ENCODE assay signal across 8 mouse cellular contexts in the genomic region with DNA sequence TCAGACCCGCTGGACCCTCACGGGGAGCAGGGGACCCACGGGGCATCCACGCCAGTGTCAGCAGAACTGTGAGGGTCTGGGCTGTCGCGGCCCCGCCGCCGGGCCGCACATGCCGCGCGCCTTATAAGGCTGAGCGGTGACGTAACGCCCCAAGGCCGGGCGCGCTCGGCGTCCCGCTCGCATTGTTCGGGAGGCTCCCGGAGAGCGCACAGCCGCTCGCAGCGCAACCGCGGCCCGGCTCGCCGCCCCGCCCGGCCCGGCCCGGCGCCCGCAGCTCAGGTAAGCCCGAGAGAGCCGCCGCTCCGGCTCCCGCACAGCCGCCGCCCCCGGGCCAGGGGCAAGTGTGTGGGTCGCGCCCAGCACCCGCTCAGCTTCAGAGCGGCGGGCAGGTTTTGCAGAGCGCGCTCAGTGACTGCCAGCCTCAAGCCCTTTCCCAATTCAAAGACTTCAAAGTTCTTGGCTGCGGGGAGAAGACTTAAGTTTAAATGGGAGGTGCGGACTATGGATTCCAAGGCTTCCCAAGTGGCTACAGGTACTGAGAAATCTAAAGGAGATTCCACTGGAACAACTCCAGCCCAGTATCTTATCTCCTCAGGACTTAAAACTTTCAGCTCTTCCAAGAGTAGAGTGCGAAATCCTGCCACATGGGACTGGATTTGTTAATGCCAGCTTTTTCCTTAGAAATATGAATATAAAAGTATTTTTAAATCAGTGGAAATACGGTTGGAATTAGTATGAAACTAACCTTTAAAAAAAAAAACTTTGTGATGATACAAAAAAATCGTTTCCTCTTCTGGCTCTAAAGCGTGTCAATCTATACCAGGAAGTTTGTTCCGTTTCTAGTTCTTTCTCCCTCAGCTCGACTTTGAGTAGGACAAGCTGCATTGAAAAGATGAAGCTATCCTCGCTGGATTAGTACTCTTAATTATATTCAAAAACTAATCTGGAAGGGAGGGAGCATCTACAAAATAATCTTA. TPM values are rescaled to one million over a fixed set of nuclear protein-coding genes. Genes with fewer than 3 reads are reported as not detected.
DNase-seq lines count a peak whose midpoint lies in the region; ATAC-seq and TF ChIP-seq lines count a peak whose summit lies in the region.

No protein-coding gene starts in this region.

- H3K9ac ChIP-seq in embryonic facial prominence, embryonic 13.5 days, result peak overlapping the region; percentile 93
- peak overlapping the region; percentile 91 for H3K9ac ChIP-seq in heart, embryonic 12.5 days
- peak overlapping the region; percentile 87 for H3K9ac ChIP-seq in kidney, embryonic 15.5 days
- H3K9ac ChIP-seq in liver, embryonic 14.5 days (replicated peaks), result peak overlapping the region; percentile 38
- H3K9ac ChIP-seq in stomach, embryonic 15.5 days, result peak overlapping the region; percentile 87

- WGBS in embryonic facial prominence, embryonic 13.5 days, result 1% methylated on average over 54 of the region's 64 CpGs
- under 1% methylated on average over 63 of the region's 64 CpGs for WGBS in heart, embryonic 12.5 days
- WGBS in kidney, embryonic 15.5 days, result 1% methylated on average over 64 of the region's 64 CpGs
- under 1% methylated on average over 61 of the region's 64 CpGs for WGBS in liver, embryonic 14.5 days (ENCODE audit: insufficient replicate concordance)
- 1% methylated on average over 64 of the region's 64 CpGs for WGBS in stomach, embryonic 15.5 days

- H3K36me3 ChIP-seq in embryonic facial prominence, embryonic 13.5 days, result no peaks in the 10 kb centered on the region; the same call in 1 of the 2 replicates
- peaks cover 7% of the 10 kb centered on the region; the same call in 1 of the 2 replicates for H3K36me3 ChIP-seq in heart, embryonic 12.5 days
- peaks cover 9% of the 10 kb centered on the region; the same call in 1 of the 2 replicates for H3K36me3 ChIP-seq in kidney, embryonic 15.5 days
- no peaks in the 10 kb centered on the region for H3K36me3 ChIP-seq in liver, embryonic 14.5 days (replicated peaks; ENCODE audit: control insufficient read depth, insufficient read depth, low read depth)
- H3K36me3 ChIP-seq in stomach, embryonic 15.5 days, result no peaks in the 10 kb centered on the region

- H3K4me3 ChIP-seq in embryonic facial prominence, embryonic 13.5 days, result peak overlapping the region; percentile 72
- peak overlapping the region; percentile 78 for H3K4me3 ChIP-seq in heart, embryonic 12.5 days
- peak overlapping the region; percentile 78 for H3K4me3 ChIP-seq in kidney, embryonic 15.5 days (replicated peaks)
- H3K4me3 ChIP-seq in liver, embryonic 14.5 days (ENCODE audit: insufficient read depth in 1 of 2, low read depth in 2 of 2, low read length in 2 of 2), result peak overlapping the region; percentile 56
- peak overlapping the region; percentile 82 for H3K4me3 ChIP-seq in stomach, embryonic 15.5 days (replicated peaks)

- no peak for TF ChIP-seq EP300 in liver, embryonic 14.5 days (IDR thresholded peaks at IDR 0.05; ENCODE audit: low read depth)

- DNase-seq in 3T3-L1 (ENCODE audit: low read depth, low spot score), result peak; percentile 76
- peak; percentile 80 to 81 for DNase-seq in adrenal gland, adult 18-20 months (ENCODE audit: low spot score in 2 of 2)
- peak in 1 of 3 experiments; percentile 16 for DNase-seq in liver, embryonic 14.5 days (ENCODE audit: low read depth in 3 of 3, low spot score in 3 of 3)
- peak; percentile 49 to 67 for DNase-seq in natural killer cell, adult 2 months (ENCODE audit: low spot score in 2 of 2)

- peaks cover 29% of the 10 kb centered on the region for H3K4me1 ChIP-seq in embryonic facial prominence, embryonic 13.5 days
- H3K4me1 ChIP-seq in heart, embryonic 12.5 days (replicated peaks), result peaks cover 42% of the 10 kb centered on the region
- peaks cover 23% of the 10 kb centered on the region for H3K4me1 ChIP-seq in kidney, embryonic 15.5 days
- 0 out of 4 replicates have a peak, but pooled peaks cover 0 to 3% of the 10 kb centered on the region in 2 experiments for H3K4me1 ChIP-seq in liver, embryonic 14.5 days (replicated peaks; ENCODE audit: control insufficient read depth in 2 of 2, insufficient read depth in 2 of 2, low read length in 1 of 2)
- no peaks in the 10 kb centered on the region; the same call in 1 of the 2 replicates for H3K4me1 ChIP-seq in stomach, embryonic 15.5 days

- TF ChIP-seq CTCF in liver, embryonic 14.5 days (IDR thresholded peaks at IDR 0.05; ENCODE audit: low read depth), result no peak

- H3K9me3 ChIP-seq in embryonic facial prominence, embryonic 13.5 days, result no peaks in the 10 kb centered on the region
- no peaks in the 10 kb centered on the region for H3K9me3 ChIP-seq in heart, embryonic 12.5 days (replicated peaks)
- H3K9me3 ChIP-seq in kidney, embryonic 15.5 days (replicated peaks), result no peaks in the 10 kb centered on the region
- no peaks in the 10 kb centered on the region for H3K9me3 ChIP-seq in liver, embryonic 14.5 days (ENCODE audit: control insufficient read depth, low read length)
- H3K9me3 ChIP-seq in stomach, embryonic 15.5 days, result no peaks in the 10 kb centered on the region

- H3K27ac ChIP-seq in embryonic facial prominence, embryonic 13.5 days, result peak overlapping the region; percentile 84
- peak overlapping the region; percentile 83 for H3K27ac ChIP-seq in heart, embryonic 12.5 days (ENCODE audit: poor library complexity, severe bottlenecking)
- H3K27ac ChIP-seq in kidney, embryonic 15.5 days, result peak overlapping the region; percentile 83
- no peak overlapping the region for H3K27ac ChIP-seq in liver, embryonic 14.5 days
- peak overlapping the region; percentile 80 for H3K27ac ChIP-seq in stomach, embryonic 15.5 days

- no peaks in the 10 kb centered on the region for H3K27me3 ChIP-seq in embryonic facial prominence, embryonic 13.5 days
- H3K27me3 ChIP-seq in heart, embryonic 12.5 days (replicated peaks), result no peaks in the 10 kb centered on the region
- no peaks in the 10 kb centered on the region for H3K27me3 ChIP-seq in kidney, embryonic 15.5 days
- H3K27me3 ChIP-seq in liver, embryonic 14.5 days (ENCODE audit: control insufficient read depth, insufficient read depth, low read length), result peaks cover 17% of the 10 kb centered on the region
- H3K27me3 ChIP-seq in stomach, embryonic 15.5 days (replicated peaks), result no peaks in the 10 kb centered on the region

- H3K4me2 ChIP-seq in embryonic facial prominence, embryonic 13.5 days, result peak overlapping the region; percentile 87
- H3K4me2 ChIP-seq in heart, embryonic 12.5 days, result peak overlapping the region; percentile 75
- peak overlapping the region; percentile 88 for H3K4me2 ChIP-seq in kidney, embryonic 15.5 days
- H3K4me2 ChIP-seq in liver, embryonic 14.5 days (ENCODE audit: low read depth), result peak overlapping the region; percentile 63
- peak overlapping the region; percentile 89 for H3K4me2 ChIP-seq in stomach, embryonic 15.5 days

- peak; percentile 91 for ATAC-seq in embryonic facial prominence, embryonic 13.5 days (ENCODE audit: insufficient number of reproducible peaks, insufficient read depth, low FRiP score, low TSS enrichment, low read depth)
- ATAC-seq in heart, embryonic 12.5 days (ENCODE audit: insufficient number of reproducible peaks, low FRiP score), result peak; percentile 94
- peak; percentile 97 for ATAC-seq in kidney, embryonic 15.5 days (replicated peaks; ENCODE audit: low FRiP score)
- peak; percentile 68 for ATAC-seq in liver, embryonic 14.5 days (ENCODE audit: insufficient read depth)
- ATAC-seq in stomach, embryonic 15.5 days (ENCODE audit: insufficient read depth, low FRiP score, low read depth), result peak; percentile 96

RNA-seq across cellular contexts. Expression of a gene that starts 57.3 kb away (rescaled TPM):
- total RNA-seq in adrenal gland, adult 18-20 months (2021), result 10 to 100 TPM; 15.0 to 16.9 TPM
- polyA plus RNA-seq in embryonic facial prominence, embryonic 13.5 days (2015; fragmentation: Nextera tagmentation; extraction: Ambion mirVana), result 57.2 and 57.8 TPM in 2 replicates
- 27.5 and 30.1 TPM in 2 replicates for polyA plus RNA-seq in heart, embryonic 12.5 days (2016; fragmentation: Nextera tagmentation; extraction: Ambion mirVana)
- polyA plus RNA-seq in kidney, embryonic 15.5 days (2015; fragmentation: Nextera tagmentation; extraction: Ambion mirVana), result 60.8 and 61.0 TPM in 2 replicates
- polyA plus RNA-seq in liver, embryonic 14.5 days (2012; rRNA removed), result 5.8 and 6.0 TPM in 2 replicates
- polyA plus RNA-seq in liver, embryonic 14.5 days (2014; fragmentation: Nextera tagmentation; extraction: Ambion mirVana), result 23.0 and 26.8 TPM in 2 replicates
- polyA plus RNA-seq in stomach, embryonic 15.5 days (2015; fragmentation: Nextera tagmentation; extraction: Ambion mirVana), result 45.0 and 45.8 TPM in 2 replicates

Comparison
In these comparisons a context has a peak if more than half of its experiments do, and no peak if none do; other contexts are left out.
1. H3K9ac ChIP-seq: peak in every context shown above with its lines; median percentile 93 in embryonic facial prominence, embryonic 13.5 days; 91 in heart, embryonic 12.5 days; 87 in kidney, embryonic 15.5 days; 87 in stomach, embryonic 15.5 days; 38 in liver, embryonic 14.5 days.